Mouse (Mus musculus) kidney, postnatal 0 days (tissue): Measurements from ENCODE around the gene Pcx. TPM values are rescaled to one million over a fixed set of nuclear protein-coding genes. Genes with fewer than 3 reads are reported as not detected.

ENCODE experiments used
- ATAC-seq: fragments of 200-750 bp; cut with Nextera tagmentation; replicated peaks from 2 replicates; pipeline ENCODE4 v1.8.0; 2017; ENCODE audit warnings: low read depth, moderate number of reproducible peaks, moderate TSS enrichment, moderate library complexity; ENCODE audit not compliant: low FRiP score
- DNase-seq: peaks from one replicate; pipeline ENCODE4 v3.0.0-alpha.2; 2016; ENCODE audit warnings: low spot score
- H3K27ac ChIP-seq: fragments of 300-500 bp; sonication (generic); 2 replicates; pipeline ENCODE4 v1.5.1; 2014; ENCODE audit warnings: mild to moderate bottlenecking
- H3K27me3 ChIP-seq: fragments of 300-500 bp; sonication (generic); 2 replicates; pipeline ENCODE4 v1.6.1; 2014; ENCODE audit warnings: low read length, mixed read lengths; ENCODE audit not compliant: insufficient read depth
- H3K36me3 ChIP-seq: fragments of 300-500 bp; sonication (generic); 2 replicates; pipeline ENCODE4 v1.6.1; 2014; ENCODE audit warnings: low read length, mixed read lengths; ENCODE audit not compliant: insufficient read depth
- H3K4me1 ChIP-seq: fragments of 300-500 bp; sonication (generic); replicated peaks from 2 replicates; pipeline ENCODE4 v1.6.1; 2014; ENCODE audit warnings: antibody characterized with exemption, low read length, mixed read lengths; ENCODE audit not compliant: insufficient read depth
- H3K4me2 ChIP-seq: fragments of 300-500 bp; sonication (generic); 2 replicates; pipeline ENCODE4 v1.6.1; 2014; ENCODE audit warnings: mild to moderate bottlenecking, low read length, moderate library complexity, mixed read lengths
- H3K4me3 ChIP-seq: fragments of 300-500 bp; sonication (generic); replicated peaks from 2 replicates; pipeline ENCODE4 v1.5.1; 2014; ENCODE audit warnings: low read depth, low read length
- H3K9ac ChIP-seq: fragments of 300-500 bp; sonication (generic); 2 replicates; pipeline ENCODE4 v1.6.1; 2014; ENCODE audit warnings: low read depth, low read length
- H3K9me3 ChIP-seq: fragments of 300-500 bp; sonication (generic); replicated peaks from 2 replicates; pipeline ENCODE4 v1.6.1; 2016; ENCODE audit warnings: low read length, inconsistent platforms, mixed read lengths
- CTCF ChIP-seq: IDR thresholded peaks from 2 replicates; pipeline ENCODE4 v1.5.1; 2016; ENCODE audit warnings: antibody characterized with exemption, low read depth, mild to moderate bottlenecking, moderate library complexity
- WGBS: fragments of 180-500 bp; shearing (Covaris S2); extraction: QIAGEN DNeasy Blood & Tissue Kit; methylation state at CpG from one replicate; pipeline ENCODE4 v1.1.7; 2014; 5-methylcytosine and 5-hydroxymethylcytosine counted together
- polyA plus RNA-seq: library from polyadenylated mRNA; unstranded; fragments of >200 nt; fragmentation: Nextera tagmentation; extraction: Ambion mirVana; gene quantifications from 2 replicates; pipeline ENCODE4 v1.2.1, GENCODE M21; 2015

Gene Pcx
- polyA plus RNA-seq, 1 experiment from 2014 or later: 57.6 TPM

DNA sequence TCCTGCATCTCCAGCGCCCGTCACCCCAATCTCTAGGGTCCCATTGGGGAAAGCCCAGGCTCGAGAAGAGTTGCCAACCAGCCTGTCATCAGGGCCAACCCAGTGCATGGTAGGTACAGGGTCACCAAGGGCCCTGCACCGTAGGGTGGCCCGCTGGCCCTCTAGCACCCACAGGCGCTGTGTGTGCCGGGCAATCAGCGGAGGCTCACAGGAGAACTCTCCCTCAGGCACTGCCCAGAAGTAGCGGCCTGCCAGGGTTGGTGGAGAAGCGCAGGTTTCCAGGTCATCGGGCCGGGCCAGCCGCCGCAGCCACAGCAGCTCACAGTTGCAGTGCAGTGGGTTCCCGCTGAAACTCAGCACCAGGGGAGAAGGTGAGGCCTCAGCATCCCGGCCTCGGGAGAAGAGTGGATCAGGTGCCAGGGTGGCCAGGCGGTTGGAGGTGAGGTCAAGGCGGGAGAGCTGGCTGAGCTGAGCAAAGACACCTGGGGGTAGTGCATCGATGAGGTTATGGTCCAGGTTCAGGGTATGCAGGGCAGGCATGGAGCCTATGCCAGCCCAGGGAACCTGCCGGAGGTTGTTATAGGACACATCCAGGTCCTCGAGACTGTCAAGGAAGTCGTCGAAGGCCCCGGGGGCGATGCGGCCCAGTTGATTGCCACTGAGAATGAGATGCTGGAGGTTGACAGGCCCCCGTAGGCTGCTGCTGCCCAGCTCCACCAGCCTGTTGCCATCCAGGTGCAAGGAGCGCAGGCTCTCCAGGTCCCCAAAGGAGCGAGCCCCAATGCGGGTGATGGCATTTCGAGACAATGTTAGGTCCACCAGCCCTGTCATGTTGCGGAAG, 103.4 kb downstream of the Pcx start:
- peak overlapping the region; percentile 74; the same call in 1 of the 2 replicates for H3K4me3 ChIP-seq
- H3K9ac ChIP-seq: peak overlapping the region; percentile 92; the same call in 1 of the 2 replicates
- TF ChIP-seq CTCF: no peak
- H3K27me3 ChIP-seq: no peaks in the 10 kb centered on the region
- 72% methylated on average over 33 of the region's 33 CpGs for WGBS
- 0 out of 2 replicates have a peak overlapping the region, but pooled peaks have one; percentile 85 for H3K27ac ChIP-seq
- H3K4me1 ChIP-seq: peaks cover 14% of the 10 kb centered on the region
- DNase-seq (no peak), ATAC-seq (no peak)
- H3K36me3 ChIP-seq: peaks cover 24% of the 10 kb centered on the region
- H3K4me2 ChIP-seq: peak overlapping the region; percentile 91
- no peaks in the 10 kb centered on the region for H3K9me3 ChIP-seq

DNA sequence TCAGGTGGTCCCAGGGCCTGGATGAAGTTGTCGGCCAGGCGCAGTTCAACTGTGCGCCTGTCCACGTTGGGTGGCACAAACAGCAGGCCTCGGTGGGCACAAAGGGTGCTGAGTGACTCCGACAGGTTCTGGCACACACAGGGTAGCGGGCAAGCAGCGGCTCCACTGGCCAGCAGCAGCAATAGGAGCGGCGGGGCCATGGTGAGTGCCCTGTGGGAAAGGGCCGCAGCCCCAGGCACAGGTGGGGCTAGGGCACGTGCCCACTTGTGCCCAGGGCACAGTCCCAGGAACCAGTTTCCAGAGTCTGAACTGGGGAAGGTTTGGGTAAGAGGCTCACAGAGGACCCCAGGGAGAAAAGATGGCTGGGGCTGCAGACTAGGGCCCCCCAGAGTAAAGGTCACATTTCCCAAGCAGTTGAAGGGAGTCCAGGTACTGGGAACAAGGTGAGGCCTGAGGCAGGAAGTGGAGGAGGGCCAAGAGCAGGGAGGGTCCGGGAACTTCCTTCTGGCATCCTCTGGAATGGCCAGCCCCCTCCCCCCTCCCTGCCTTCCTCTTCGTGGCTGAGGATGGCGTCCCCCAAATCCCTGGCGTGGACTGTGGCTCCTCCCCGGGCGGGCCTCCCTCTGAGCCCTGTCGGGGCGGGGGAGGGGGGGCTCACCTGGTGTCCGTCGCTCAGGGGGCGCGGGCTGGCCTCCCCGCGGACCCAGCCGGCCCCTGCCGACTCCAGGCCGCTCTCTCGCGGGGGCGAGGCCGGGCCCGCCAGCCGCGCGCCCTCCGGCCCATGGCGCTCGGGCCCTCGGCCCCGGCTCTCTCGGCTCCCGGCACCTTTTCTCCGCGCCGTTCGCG, 104.3 kb downstream of the Pcx start:
- 18% methylated on average over 40 of the region's 49 CpGs for WGBS
- peak overlapping the region; percentile 74 for H3K4me3 ChIP-seq
- DNase-seq (peak; percentile 52), ATAC-seq (peak; percentile 4; the same call in 1 of the 2 replicates)
- H3K27ac ChIP-seq: peak overlapping the region; percentile 85
- peak overlapping the region; percentile 92 for H3K9ac ChIP-seq
- H3K4me2 ChIP-seq: peak overlapping the region; percentile 91
- H3K9me3 ChIP-seq: no peaks in the 10 kb centered on the region
- TF ChIP-seq CTCF: no peak
- peaks cover 14% of the 10 kb centered on the region for H3K4me1 ChIP-seq
- H3K27me3 ChIP-seq: no peaks in the 10 kb centered on the region
- H3K36me3 ChIP-seq: peaks cover 24% of the 10 kb centered on the region

DNA sequence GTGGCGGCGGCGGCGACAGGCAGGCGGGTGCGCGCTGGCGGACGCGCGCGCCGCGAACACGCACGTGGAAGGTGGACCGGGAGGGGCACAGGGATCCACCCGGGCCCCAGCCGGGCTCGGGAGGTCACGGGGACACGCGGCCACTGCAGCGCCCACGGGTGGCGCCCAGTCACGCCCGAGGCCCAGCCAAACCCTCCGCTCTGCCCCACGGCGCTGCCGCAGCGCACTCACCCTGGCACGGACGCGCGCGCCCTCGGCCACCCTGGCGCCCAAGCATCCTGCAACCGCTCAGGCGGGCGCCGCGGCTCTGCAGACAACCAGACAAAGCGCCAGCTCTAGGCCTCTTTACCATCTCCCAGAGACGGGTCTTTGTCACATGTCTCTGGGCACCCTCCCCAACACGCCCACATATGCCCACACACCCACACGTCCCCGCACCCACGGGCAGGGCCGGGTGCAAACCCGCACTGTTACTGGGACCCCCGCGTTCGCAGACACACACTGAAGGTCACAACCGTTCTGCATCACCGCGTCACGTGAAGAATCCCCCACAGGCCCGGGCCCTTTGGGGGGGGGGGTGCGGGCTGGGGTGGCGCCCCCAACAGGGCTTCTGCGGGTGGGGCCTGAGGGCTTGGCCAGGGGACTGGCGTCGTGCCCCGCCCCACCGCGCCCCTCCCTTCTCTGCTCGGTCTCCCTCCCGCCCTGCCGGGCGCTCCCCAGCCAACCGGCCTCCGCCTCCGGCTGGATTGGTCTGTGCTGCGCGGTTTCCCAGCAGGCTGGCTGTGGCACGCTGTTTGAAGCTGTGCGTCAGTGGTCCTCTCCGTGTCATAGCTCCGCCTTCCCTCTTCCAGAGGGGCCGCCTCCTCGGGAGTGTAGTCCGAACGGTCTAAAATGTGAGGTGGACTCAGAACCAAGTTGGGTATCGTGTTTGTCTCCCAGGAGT, 105.2 kb downstream of the Pcx start, which contains the start of gene Lrfn4:
Gene Lrfn4, minus strand, starts transcription at position 517 of the 943 bp plus-strand sequence.
- H3K27ac ChIP-seq: peak within 1 kb of the TSS; percentile 85
- DNase-seq (peak; percentile 96), ATAC-seq (peak; percentile 87)
- H3K9ac ChIP-seq: peak within 1 kb of the TSS; percentile 92
- peaks cover 24% of the 10 kb centered on the region for H3K36me3 ChIP-seq
- 0 out of 2 replicates have a peak, but pooled peaks have one; percentile 27 for TF ChIP-seq CTCF
- H3K4me2 ChIP-seq: peak within 1 kb of the TSS; percentile 91
- no peaks in the 10 kb centered on the region for H3K9me3 ChIP-seq
- no peaks in the 10 kb centered on the region for H3K27me3 ChIP-seq
- under 1% methylated on average over 77 of the region's 87 CpGs for WGBS
- H3K4me3 ChIP-seq: peak within 1 kb of the TSS; percentile 74
- H3K4me1 ChIP-seq: peaks cover 14% of the 10 kb centered on the region

DNA sequence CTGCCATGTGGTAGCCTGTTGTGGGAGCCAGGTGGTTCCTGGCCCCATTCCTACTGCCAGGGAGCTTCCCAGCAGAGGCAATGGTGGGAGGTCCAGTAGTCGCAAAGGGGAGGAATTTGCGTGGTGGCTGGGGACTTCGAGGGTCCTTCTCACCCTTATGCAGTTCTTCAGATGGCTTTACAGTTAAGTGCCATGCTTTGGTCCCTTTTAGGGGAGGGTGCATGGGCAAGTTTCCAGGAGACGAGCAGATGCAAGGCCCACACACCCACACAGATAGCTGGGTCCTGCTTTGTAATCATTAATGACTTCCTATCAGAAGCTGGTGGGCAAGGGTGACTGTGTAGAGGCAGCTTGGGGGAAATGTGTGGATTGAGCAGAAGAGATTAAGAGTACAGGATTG, 106.3 kb downstream of the Pcx start:
- peaks cover 30% of the 10 kb centered on the region for H3K36me3 ChIP-seq
- no peaks in the 10 kb centered on the region for H3K9me3 ChIP-seq
- H3K27ac ChIP-seq: no peak overlapping the region
- no peak overlapping the region for H3K4me2 ChIP-seq
- WGBS: 22% methylated on average over 4 of the region's 4 CpGs
- H3K4me1 ChIP-seq: peaks cover 14% of the 10 kb centered on the region
- ATAC-seq (no peak), DNase-seq (no peak)
- no peak overlapping the region for H3K4me3 ChIP-seq
- H3K9ac ChIP-seq: peak overlapping the region; percentile 92; the same call in 1 of the 2 replicates
- H3K27me3 ChIP-seq: no peaks in the 10 kb centered on the region
- no peak for TF ChIP-seq CTCF

DNA sequence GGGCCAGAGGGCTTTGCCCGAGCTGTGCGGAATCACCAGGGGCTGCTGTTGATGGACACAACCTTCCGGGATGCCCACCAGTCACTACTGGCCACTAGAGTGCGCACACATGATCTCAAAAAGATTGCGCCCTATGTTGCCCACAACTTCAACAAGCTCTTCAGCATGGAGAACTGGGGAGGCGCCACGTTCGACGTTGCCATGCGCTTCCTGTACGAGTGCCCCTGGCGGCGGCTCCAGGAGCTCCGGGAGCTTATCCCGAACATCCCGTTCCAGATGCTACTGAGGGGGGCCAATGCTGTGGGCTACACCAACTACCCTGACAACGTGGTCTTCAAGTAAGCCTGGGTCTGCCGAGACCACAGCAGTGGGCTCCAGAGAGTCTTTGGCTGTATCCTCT, 107.9 kb downstream of the Pcx start:
- no peaks in the 10 kb centered on the region for H3K27me3 ChIP-seq
- DNase-seq (peak; percentile 61), ATAC-seq (no peak)
- H3K9ac ChIP-seq: no peak overlapping the region
- peak; percentile 58 for TF ChIP-seq CTCF
- H3K9me3 ChIP-seq: no peaks in the 10 kb centered on the region
- H3K27ac ChIP-seq: no peak overlapping the region
- no peak overlapping the region for H3K4me3 ChIP-seq
- H3K4me2 ChIP-seq: no peak overlapping the region
- peaks cover 13% of the 10 kb centered on the region; the same call in 1 of the 2 replicates for H3K4me1 ChIP-seq
- 44% methylated on average over 18 of the region's 18 CpGs for WGBS
- H3K36me3 ChIP-seq: peaks cover 30% of the 10 kb centered on the region
